8 mouse cellular contexts compared by ENCODE assay signal in the genomic region with DNA sequence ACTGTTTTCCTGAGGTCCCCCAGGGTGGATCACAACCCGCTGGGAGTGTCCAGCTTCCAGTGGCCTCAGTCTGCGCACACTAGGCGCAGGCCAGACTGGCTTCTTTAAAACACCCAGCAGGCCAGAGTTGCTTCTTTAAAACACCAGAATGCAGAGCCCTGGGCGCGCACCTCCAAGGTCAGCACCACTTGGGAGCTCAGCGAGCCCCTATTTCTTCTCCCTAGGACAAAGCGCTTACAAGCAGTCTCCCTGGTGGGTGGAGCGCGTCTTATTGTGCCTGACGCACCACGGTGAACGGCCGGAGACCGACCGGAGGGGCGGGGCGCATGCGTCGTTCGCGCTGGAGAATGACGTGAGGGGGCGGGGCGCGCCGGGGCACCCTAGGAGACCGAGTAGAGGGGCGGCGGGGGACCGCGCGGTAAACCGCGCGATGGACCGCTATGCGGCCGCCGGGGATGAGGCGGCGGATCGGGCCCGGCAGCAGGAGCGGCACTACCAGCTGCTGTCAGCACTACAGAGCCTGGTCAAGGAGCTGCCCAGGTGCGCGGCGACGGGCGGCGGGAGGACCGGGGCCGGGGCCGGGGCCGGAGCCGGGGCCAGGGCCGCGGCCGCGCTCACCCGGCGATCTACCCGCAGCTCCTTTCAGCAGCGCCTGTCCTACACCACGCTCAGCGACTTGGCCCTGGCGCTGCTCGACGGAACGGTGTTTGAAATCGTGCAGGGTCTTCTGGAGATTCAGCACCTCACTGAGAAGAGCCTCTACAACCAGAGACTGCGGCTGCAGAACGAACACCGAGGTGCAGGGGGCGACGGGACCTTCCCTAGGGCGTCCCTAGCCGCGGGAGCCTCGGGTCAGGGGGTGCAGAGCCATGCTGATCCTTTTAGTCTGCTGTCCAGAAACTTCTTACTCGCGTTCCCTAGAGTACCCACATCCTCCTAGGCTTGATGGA. TPM values are rescaled to one million over a fixed set of nuclear protein-coding genes. Genes with fewer than 3 reads are reported as not detected.
DNase-seq lines count a peak whose midpoint lies in the region; ATAC-seq and TF ChIP-seq lines count a peak whose summit lies in the region.

No protein-coding gene starts in this region.

- H3K27me3 ChIP-seq in forebrain, embryonic 14.5 days (replicated peaks; ENCODE audit: control insufficient read depth, insufficient read depth, low read length): no peaks in the 10 kb centered on the region
- no peaks in the 10 kb centered on the region for H3K27me3 ChIP-seq in liver, postnatal 0 days (ENCODE audit: insufficient read depth, low read length)
- H3K27me3 ChIP-seq in neural tube, embryonic 13.5 days: no peaks in the 10 kb centered on the region

- TF ChIP-seq CTCF in liver, postnatal 0 days (IDR thresholded peaks at IDR 0.05; ENCODE audit: low read depth): no peak

- WGBS in forebrain, embryonic 14.5 days: 1% methylated on average over 79 of the region's 81 CpGs
- WGBS in liver, postnatal 0 days (ENCODE audit: insufficient replicate concordance): 2% methylated on average over 73 of the region's 81 CpGs
- WGBS in neural tube, embryonic 13.5 days: under 1% methylated on average over 68 of the region's 81 CpGs

- H3K4me1 ChIP-seq in ES-E14 (ENCODE audit: control insufficient read depth in 2 of 2, insufficient read depth in 2 of 2, low read length in 2 of 2, poor library complexity in 1 of 2): peaks cover 0 to 3% of the 10 kb centered on the region in 2 experiments; a peak in 2 of 4 replicates
- H3K4me1 ChIP-seq in forebrain, embryonic 14.5 days (ENCODE audit: control insufficient read depth, insufficient read depth, low read length): peaks cover 10% of the 10 kb centered on the region; the same call in 1 of the 2 replicates
- 0 out of 2 replicates have a peak, but pooled peaks cover 10% of the 10 kb centered on the region for H3K4me1 ChIP-seq in liver, postnatal 0 days (ENCODE audit: insufficient read depth)
- H3K4me1 ChIP-seq in neural tube, embryonic 13.5 days (replicated peaks): peaks cover 32% of the 10 kb centered on the region

- peak overlapping the region; percentile 45 for H3K27ac ChIP-seq in ES-E14 (ENCODE audit: insufficient read depth, low read depth, low read length, poor library complexity, severe bottlenecking)
- peak overlapping the region; percentile 96 for H3K27ac ChIP-seq in forebrain, embryonic 14.5 days (ENCODE audit: low read depth, low read length)
- H3K27ac ChIP-seq in liver, postnatal 0 days (ENCODE audit: low read depth): peak overlapping the region; percentile 74
- peak overlapping the region; percentile 97 for H3K27ac ChIP-seq in neural tube, embryonic 13.5 days (replicated peaks)

- peaks cover 15% of the 10 kb centered on the region; the same call in 1 of the 2 replicates for H3K36me3 ChIP-seq in ES-E14 (ENCODE audit: control insufficient read depth, insufficient read depth, low read length, poor library complexity, severe bottlenecking)
- H3K36me3 ChIP-seq in forebrain, embryonic 14.5 days (ENCODE audit: control insufficient read depth, insufficient read depth, low read length): peaks cover 33% of the 10 kb centered on the region
- peaks cover 8% of the 10 kb centered on the region; the same call in 1 of the 2 replicates for H3K36me3 ChIP-seq in liver, postnatal 0 days (replicated peaks; ENCODE audit: insufficient read depth, low read length)
- H3K36me3 ChIP-seq in neural tube, embryonic 13.5 days: peaks cover 35% of the 10 kb centered on the region

- peak; percentile 85 for DNase-seq in ES-E14 (ENCODE audit: low read depth, low spot score)
- DNase-seq in cerebellum, adult 11 months: peak; percentile 91
- DNase-seq in forebrain, embryonic 14.5 days (ENCODE audit: low spot score): peak; percentile 97
- peak; percentile 95 to 96 for DNase-seq in heart, postnatal 14 days
- DNase-seq in layer of hippocampus, adult 11-12 months (ENCODE audit: low spot score): peak; percentile 91
- peak; percentile 93 for DNase-seq in liver, postnatal 0 days
- DNase-seq in telencephalon, adult 2 months (ENCODE audit: low read depth, low spot score): peak; percentile 82

- intact Hi-C loops in heart, postnatal 14 days (cut with DNase I): no loop called here

- peak overlapping the region; percentile 77 for H3K9ac ChIP-seq in ES-E14 (ENCODE audit: insufficient read depth, low read depth, low read length, poor library complexity, severe bottlenecking)
- peak overlapping the region; percentile 98 for H3K9ac ChIP-seq in forebrain, embryonic 14.5 days (ENCODE audit: low read length)
- peak overlapping the region; percentile 82 for H3K9ac ChIP-seq in liver, postnatal 0 days (replicated peaks)
- H3K9ac ChIP-seq in neural tube, embryonic 13.5 days: peak overlapping the region; percentile 95

- H3K4me3 ChIP-seq in ES-E14 (ENCODE audit: insufficient read depth in 1 of 2, low read depth in 1 of 2, low read length in 2 of 2, poor library complexity in 1 of 2, severe bottlenecking in 1 of 2): peak overlapping the region; percentile 86 to 89
- peak overlapping the region; percentile 96 for H3K4me3 ChIP-seq in forebrain, embryonic 14.5 days (ENCODE audit: low read depth, low read length)
- H3K4me3 ChIP-seq in liver, postnatal 0 days (ENCODE audit: low read depth, low read length): peak overlapping the region; percentile 94
- H3K4me3 ChIP-seq in neural tube, embryonic 13.5 days: peak overlapping the region; percentile 88

- H3K4me2 ChIP-seq in forebrain, embryonic 14.5 days (ENCODE audit: low read length): peak overlapping the region; percentile 76
- H3K4me2 ChIP-seq in liver, postnatal 0 days (ENCODE audit: low read depth, low read length): peak overlapping the region; percentile 96
- peak overlapping the region; percentile 67 for H3K4me2 ChIP-seq in neural tube, embryonic 13.5 days

- H3K9me3 ChIP-seq in ES-E14 (ENCODE audit: control insufficient read depth, insufficient read depth, low read depth, low read length): no peaks in the 10 kb centered on the region
- H3K9me3 ChIP-seq in forebrain, embryonic 14.5 days (replicated peaks; ENCODE audit: control insufficient read depth, low read length): no peaks in the 10 kb centered on the region
- H3K9me3 ChIP-seq in liver, postnatal 0 days (ENCODE audit: low read length): no peaks in the 10 kb centered on the region
- H3K9me3 ChIP-seq in neural tube, embryonic 13.5 days: no peaks in the 10 kb centered on the region

- in situ Hi-C loops in ES-E14 (cut with MboI; ENCODE audit: low sequenced_read_pairs in 2 of 2, unreplicated experiment in 2 of 2): no loop called here

- ATAC-seq in forebrain, embryonic 14.5 days: peak; percentile 99
- peak; percentile 97 for ATAC-seq in liver, postnatal 0 days
- peak; percentile 98 for ATAC-seq in neural tube, embryonic 13.5 days (ENCODE audit: low read depth)

- no peak for TF ChIP-seq EP300 in liver, postnatal 0 days (IDR thresholded peaks at IDR 0.05; ENCODE audit: low read depth)

TF ChIP-seq in ES-E14, 5 proteins besides CTCF, POLR2A, EP300 and RAD21:
- TF ChIP-seq ZNF384 (IDR thresholded peaks at IDR 0.05; ENCODE audit: low read depth, low read length) (no peak), HCFC1 (IDR thresholded peaks at IDR 0.05; ENCODE audit: borderline replicate concordance, insufficient read depth, low read length) (no peak), MAFK (IDR thresholded peaks at IDR 0.05; ENCODE audit: insufficient read depth, low read depth, low read length) (no peak), CHD2 (IDR thresholded peaks at IDR 0.05; ENCODE audit: low read depth, low read length) (no peak), ZC3H11A (IDR thresholded peaks at IDR 0.05; ENCODE audit: borderline replicate concordance, low read depth, low read length) (no peak)

RNA-seq across cellular contexts. Expression of gene Dgcr6, which starts 13.7 kb away (rescaled TPM):
- 23.8 and 30.9 TPM in 2 replicates for total RNA-seq in ES-E14 (2012; rRNA removed)
- polyA plus RNA-seq in forebrain, embryonic 14.5 days (2014; fragmentation: Nextera tagmentation; extraction: Ambion mirVana): 164 and 179 TPM in 2 replicates
- total RNA-seq in heart, postnatal 14 days (2021): 10 to 100 TPM; 46.4 to 48.0 TPM
- 23.2 and 24.4 TPM in 2 replicates for polyA plus RNA-seq in liver, postnatal 0 days (2015; fragmentation: Nextera tagmentation; extraction: Ambion mirVana)
- polyA plus RNA-seq in neural tube, embryonic 13.5 days (2015; fragmentation: Nextera tagmentation; extraction: Ambion mirVana): 170 and 172 TPM in 2 replicates

RNA-seq across cellular contexts. Expression of gene Prodh, which starts 23.7 kb away (rescaled TPM):
- total RNA-seq in ES-E14 (2012; rRNA removed): 39.6 and 73.6 TPM in 2 replicates
- 3.1 and 3.3 TPM in 2 replicates for polyA plus RNA-seq in forebrain, embryonic 14.5 days (2014; fragmentation: Nextera tagmentation; extraction: Ambion mirVana)
- total RNA-seq in heart, postnatal 14 days (2021): 10 to 100 TPM; 24.1 to 32.4 TPM
- 2.9 and 3.0 TPM in 2 replicates for polyA plus RNA-seq in liver, postnatal 0 days (2015; fragmentation: Nextera tagmentation; extraction: Ambion mirVana)
- 3.2 and 4.7 TPM in 2 replicates for polyA plus RNA-seq in neural tube, embryonic 13.5 days (2015; fragmentation: Nextera tagmentation; extraction: Ambion mirVana)

Comparison
In these comparisons a context has a peak if more than half of its experiments do, and no peak if none do; other contexts are left out.
1. Peak in every context shown above with its lines: DNase-seq, ATAC-seq, H3K4me3 ChIP-seq and H3K27ac ChIP-seq.
2. H3K27ac ChIP-seq: peak in every context shown above with its lines; median percentile 97 in neural tube, embryonic 13.5 days; 96 in forebrain, embryonic 14.5 days; 74 in liver, postnatal 0 days; 45 in ES-E14.